Mouse (Mus musculus) embryonic facial prominence, embryonic 12.5 days (tissue): ENCODE data around the gene Cnn2. TPM values are rescaled to one million over a fixed set of nuclear protein-coding genes. Genes with fewer than 3 reads are reported as not detected.
"Not testable (repeated sequence)": the region's sequence is repeated elsewhere in the genome, so short reads cannot be mapped to it uniquely, and the experiment has no call there.

Source experiments
- ATAC-seq: fragments of 200-750 bp; cut with Nextera tagmentation; 2 replicates; pipeline ENCODE4 v1.8.0; 2017; ENCODE audit not compliant: insufficient number of reproducible peaks, insufficient read depth, low FRiP score, low TSS enrichment
- H3K27ac ChIP-seq: fragments of 300-500 bp; sonication (generic); 2 replicates; pipeline ENCODE4 v1.5.1; 2016; ENCODE audit warnings: mild to moderate bottlenecking
- H3K27me3 ChIP-seq: fragments of 300-500 bp; sonication (generic); 2 replicates; pipeline ENCODE4 v1.6.1; 2016; ENCODE audit warnings: mild to moderate bottlenecking, moderate library complexity
- H3K36me3 ChIP-seq: fragments of 300-500 bp; sonication (generic); 2 replicates; pipeline ENCODE4 v1.6.1; 2016; ENCODE audit warnings: mild to moderate bottlenecking
- H3K4me1 ChIP-seq: fragments of 300-500 bp; sonication (generic); 2 replicates; pipeline ENCODE4 v1.6.1; 2016
- H3K4me2 ChIP-seq: fragments of 300-500 bp; sonication (generic); replicated peaks from 2 replicates; pipeline ENCODE4 v1.6.1; 2016; ENCODE audit warnings: mild to moderate bottlenecking, moderate library complexity
- H3K4me3 ChIP-seq: fragments of 300-500 bp; sonication (generic); 2 replicates; pipeline ENCODE4 v1.5.1; 2016; ENCODE audit warnings: mild to moderate bottlenecking
- H3K9ac ChIP-seq: fragments of 300-500 bp; sonication (generic); 2 replicates; pipeline ENCODE4 v1.6.1; 2016; ENCODE audit warnings: mild to moderate bottlenecking, moderate library complexity
- H3K9me3 ChIP-seq: fragments of 300-500 bp; sonication (generic); 2 replicates; pipeline ENCODE4 v1.6.1; 2016; ENCODE audit warnings: mild to moderate bottlenecking, moderate library complexity
- WGBS: fragments of 180-500 bp; shearing (Covaris S2); methylation state at CpG from one replicate; pipeline ENCODE4 v1.1.7; 2016; 5-methylcytosine and 5-hydroxymethylcytosine counted together
- polyA plus RNA-seq: library from polyadenylated mRNA; unstranded; fragments of >200 nt; fragmentation: Nextera tagmentation; extraction: Ambion mirVana; gene quantifications from 2 replicates; pipeline ENCODE4 v1.2.1, GENCODE M21; 2016

Cnn2 gene
- polyA plus RNA-seq, 1 experiment from 2014 or later = 313 TPM

DNA sequence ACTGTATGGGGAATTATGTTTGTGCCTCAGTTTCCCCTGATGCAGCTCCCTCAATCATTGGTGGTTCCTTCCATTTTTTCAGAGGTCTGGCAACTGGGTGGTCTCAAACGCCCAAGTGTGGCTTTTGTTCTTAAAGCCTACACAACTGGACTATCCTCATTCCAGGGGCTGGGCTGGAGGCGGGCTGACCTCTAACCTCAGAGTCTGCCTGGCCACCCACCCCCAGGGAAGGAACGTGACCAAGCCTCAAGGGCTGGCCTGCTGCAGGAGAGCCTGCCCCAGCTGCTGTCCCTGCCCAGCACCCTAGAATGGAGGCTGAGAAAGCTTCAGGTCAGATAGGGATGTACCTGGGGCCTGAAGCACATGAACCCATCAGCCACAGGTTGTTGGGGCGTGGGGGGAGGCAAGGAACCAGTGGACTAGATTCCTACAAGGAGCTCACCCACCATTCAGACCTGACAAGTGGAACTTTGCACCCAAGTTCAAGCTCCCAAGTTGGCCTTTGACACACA lies 31.7 kb upstream of the Cnn2 start:
- no peaks in the 10 kb centered on the region for H3K9me3 ChIP-seq
- peaks cover 16% of the 10 kb centered on the region for H3K36me3 ChIP-seq
- H3K4me3 ChIP-seq = no peak overlapping the region
- no peak overlapping the region for H3K4me2 ChIP-seq
- WGBS = 19% methylated on average over 4 of the region's 4 CpGs
- H3K27me3 ChIP-seq = no peaks in the 10 kb centered on the region
- H3K4me1 ChIP-seq = peaks cover 16% of the 10 kb centered on the region
- H3K9ac ChIP-seq = no peak overlapping the region
- ATAC-seq = no peak
- H3K27ac ChIP-seq = no peak overlapping the region

DNA sequence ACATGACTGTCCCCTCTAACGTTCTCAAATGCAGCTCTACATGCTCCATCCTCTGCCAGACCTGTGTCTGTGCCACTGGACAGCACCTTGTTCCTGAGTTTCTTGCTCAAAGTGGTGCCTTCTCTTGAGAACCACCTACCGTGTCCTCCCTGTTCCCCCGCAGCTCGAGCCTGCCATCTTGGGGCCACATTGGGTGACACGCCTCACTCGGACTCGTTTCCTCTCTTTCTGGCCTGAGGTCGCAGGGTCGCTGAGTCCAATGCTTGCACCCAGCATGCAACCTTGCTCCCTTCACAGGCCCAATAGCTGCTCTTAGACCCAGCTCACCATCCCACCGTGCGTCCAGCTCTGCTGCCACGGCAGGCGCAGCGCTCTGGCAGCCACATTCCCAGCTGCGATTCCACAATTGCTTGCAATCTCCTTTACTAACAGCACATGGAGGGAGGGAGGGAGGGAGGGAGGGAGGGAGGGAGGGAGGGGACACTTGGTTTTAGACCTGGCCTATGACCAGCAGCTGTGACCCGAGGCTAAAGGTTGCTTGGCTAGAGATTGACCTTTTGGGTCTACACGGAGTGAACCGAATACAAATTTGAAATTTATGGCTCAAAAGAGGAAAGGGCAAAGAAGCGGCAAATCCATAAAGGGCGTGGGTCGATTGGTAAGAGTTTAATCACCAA lies 30.1 kb upstream of the Cnn2 start:
- Histone ChIP-seq H3K27me3 (no peaks in the 10 kb centered on the region), H3K4me3 (no peak overlapping the region), H3K36me3 (peaks cover 20% of the 10 kb centered on the region), H3K9me3 (no peaks in the 10 kb centered on the region), H3K27ac (peak overlapping the region; percentile 57; the same call in 1 of the 2 replicates), H3K4me1 (peaks cover 16% of the 10 kb centered on the region), H3K4me2 (peak overlapping the region; percentile 27; the same call in 1 of the 2 replicates), H3K9ac (no peak overlapping the region)
- no peak for ATAC-seq
- 12% methylated on average over 21 of the region's 21 CpGs for WGBS

GRCm38 (mm10) chr10:79959412-79959811 lies 29.0 kb upstream of the Cnn2 start:
- H3K36me3 ChIP-seq = peaks cover 29% of the 10 kb centered on the region
- H3K27me3 ChIP-seq, H3K27ac ChIP-seq, H3K9ac ChIP-seq, H3K9me3 ChIP-seq: not testable (repeated sequence)
- peak overlapping the region; percentile 93 for H3K4me3 ChIP-seq
- 0 out of 2 replicates have a peak, but pooled peaks have one; percentile 41 for ATAC-seq
- 58% methylated on average over 6 of the region's 10 CpGs for WGBS
- H3K4me1 ChIP-seq = peaks cover 16% of the 10 kb centered on the region
- H3K4me2 ChIP-seq = peak overlapping the region; percentile 80

DNA sequence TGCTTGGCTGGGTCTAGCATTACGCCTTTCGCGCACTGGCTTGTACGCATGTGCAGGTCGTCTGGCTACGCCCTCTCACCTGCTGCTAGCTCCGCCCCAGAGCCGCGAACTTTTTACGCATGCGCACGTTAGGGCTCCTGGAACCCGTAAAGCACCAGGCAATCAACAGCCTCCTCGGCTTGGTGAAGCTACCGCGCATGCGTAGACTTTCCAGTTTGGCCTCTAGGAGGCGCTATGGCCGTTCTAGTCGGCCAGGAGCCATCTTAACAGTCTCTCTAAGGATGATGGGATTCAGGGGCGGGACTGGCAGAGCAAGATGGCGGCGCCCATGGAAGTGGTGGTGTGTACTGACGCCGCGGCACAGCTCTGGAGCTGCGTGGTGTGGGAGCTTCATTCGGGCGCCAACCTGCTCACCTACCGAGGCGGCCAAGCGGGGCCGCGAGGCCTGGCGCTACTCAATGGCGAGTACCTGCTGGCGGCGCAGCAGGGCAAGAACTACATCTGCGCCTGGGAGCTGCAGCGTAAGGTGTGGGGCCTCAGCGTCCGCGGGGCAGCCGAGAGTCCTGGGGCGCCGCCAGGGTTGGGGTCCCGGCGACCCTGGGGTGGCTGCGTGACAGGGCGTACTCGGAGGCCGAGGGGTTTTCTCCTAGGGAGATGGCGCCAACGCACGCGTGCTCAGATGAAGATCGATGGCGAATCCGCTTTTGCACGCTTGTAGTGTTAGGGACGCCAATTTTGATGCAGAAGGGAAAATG lies 28.4 kb upstream of the Cnn2 start, which contains the start of gene Wdr18:
TSS of gene Wdr18 (plus strand) at position 306 of the 755 bp plus-strand sequence.
- Histone ChIP-seq H3K4me2 (peak within 1 kb of the TSS; percentile 80), H3K27me3 (no peaks in the 10 kb centered on the region), H3K27ac (peak within 1 kb of the TSS; percentile 57; the same call in 1 of the 2 replicates), H3K4me1 (peaks cover 16% of the 10 kb centered on the region), H3K9ac (peak within 1 kb of the TSS; percentile 84), H3K36me3 (peaks cover 35% of the 10 kb centered on the region), H3K4me3 (peak within 1 kb of the TSS; percentile 93), H3K9me3 (no peaks in the 10 kb centered on the region)
- ATAC-seq = peak; percentile 92
- WGBS = under 1% methylated on average over 61 of the region's 61 CpGs

DNA sequence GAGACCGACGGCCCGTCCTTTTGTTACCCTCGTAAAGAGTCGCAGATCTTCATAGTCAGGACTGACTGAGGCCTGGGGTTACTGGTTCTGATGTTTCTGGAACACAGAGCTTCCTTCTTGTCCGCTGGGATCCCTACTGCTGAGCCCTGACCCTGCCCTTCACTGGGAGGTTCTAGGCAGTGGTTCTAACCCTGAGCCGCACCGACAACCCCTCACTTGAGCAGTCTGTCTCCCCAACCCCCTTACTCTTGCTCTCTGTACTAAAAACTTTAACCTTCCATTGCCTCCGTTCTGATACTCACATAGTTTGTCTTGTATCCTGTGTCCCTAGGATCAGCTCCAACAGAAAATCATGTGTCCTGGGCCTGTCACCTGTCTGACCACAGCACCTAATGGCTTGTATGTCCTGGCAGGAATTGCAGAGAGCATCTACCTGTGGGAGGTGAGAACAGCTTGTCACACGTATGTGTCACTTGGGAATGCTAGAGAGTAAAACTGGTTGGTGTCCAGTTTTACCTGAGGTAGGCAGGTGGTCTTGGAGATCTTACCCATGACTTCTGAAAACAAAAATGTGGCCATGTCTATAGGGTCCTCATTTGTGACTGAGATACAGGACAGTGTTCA lies 27.6 kb upstream of the Cnn2 start:
- no peak overlapping the region; the same call in 1 of the 2 replicates for H3K27ac ChIP-seq
- H3K36me3 ChIP-seq = peaks cover 42% of the 10 kb centered on the region
- 17% methylated on average over 10 of the region's 10 CpGs for whole genome bisulfite sequencing
- no peaks in the 10 kb centered on the region for H3K27me3 ChIP-seq
- ATAC-seq = no peak
- no peaks in the 10 kb centered on the region for H3K9me3 ChIP-seq
- peaks cover 16% of the 10 kb centered on the region for H3K4me1 ChIP-seq
- H3K4me3 ChIP-seq = peak overlapping the region; percentile 93
- H3K9ac ChIP-seq = peak overlapping the region; percentile 84
- H3K4me2 ChIP-seq = peak overlapping the region; percentile 80

GRCm38 (mm10) chr10:79964727-79965126 lies 23.7 kb upstream of the Cnn2 start:
- Histone ChIP-seq H3K36me3 (peaks cover 70% of the 10 kb centered on the region), H3K4me3 (no peak overlapping the region)

GRCm38 (mm10) chr10:79965325-79965724 lies 23.1 kb upstream of the Cnn2 start:
- Histone ChIP-seq H3K4me1 (peaks cover 10% of the 10 kb centered on the region), H3K4me3 (no peak overlapping the region), H3K27ac (no peak overlapping the region), H3K4me2 (no peak overlapping the region), H3K36me3 (peaks cover 70% of the 10 kb centered on the region), H3K9ac (no peak overlapping the region), H3K27me3 (peaks cover 6% of the 10 kb centered on the region; the same call in 1 of the 2 replicates), H3K9me3 (no peaks in the 10 kb centered on the region)
- WGBS = 92% methylated on average over 5 of the region's 5 CpGs
- ATAC-seq = no peak

More at GRCm38 (mm10) chr10:79964727-79965126, 23.7 kb upstream of the Cnn2 start:
- H3K27ac ChIP-seq = no peak overlapping the region
- H3K9me3 ChIP-seq = no peaks in the 10 kb centered on the region
- H3K4me2 ChIP-seq = no peak overlapping the region
- H3K4me1 ChIP-seq = peaks cover 10% of the 10 kb centered on the region
- WGBS = 93% methylated on average over 7 of the region's 7 CpGs
- ATAC-seq = no peak
- peaks cover 4% of the 10 kb centered on the region; the same call in 1 of the 2 replicates for H3K27me3 ChIP-seq
- H3K9ac ChIP-seq = no peak overlapping the region

GRCm38 (mm10) chr10:79966886-79967400 lies 21.4 kb upstream of the Cnn2 start:
- Histone ChIP-seq H3K9ac (no peak overlapping the region), H3K4me3 (no peak overlapping the region), H3K27me3 (peaks cover 19% of the 10 kb centered on the region; the same call in 1 of the 2 replicates), H3K36me3 (peaks cover 66% of the 10 kb centered on the region), H3K4me2 (no peak overlapping the region), H3K4me1 (peaks cover 7% of the 10 kb centered on the region; the same call in 1 of the 2 replicates), H3K27ac (no peak overlapping the region), H3K9me3 (no peaks in the 10 kb centered on the region)
- ATAC-seq = no peak
- WGBS = 90% methylated on average over 5 of the region's 5 CpGs

GRCm38 (mm10) chr10:79968181-79968580 lies 20.2 kb upstream of the Cnn2 start:
- H3K4me3 ChIP-seq = no peak overlapping the region
- no peak for ATAC-seq
- no peak overlapping the region for H3K9ac ChIP-seq
- peaks cover 54% of the 10 kb centered on the region for H3K36me3 ChIP-seq
- no peaks in the 10 kb centered on the region for H3K9me3 ChIP-seq
- no peak overlapping the region for H3K4me2 ChIP-seq
- WGBS = 94% methylated on average over 1 of the region's 1 CpGs
- H3K27me3 ChIP-seq = peaks cover 19% of the 10 kb centered on the region; the same call in 1 of the 2 replicates
- peaks cover 7% of the 10 kb centered on the region; the same call in 1 of the 2 replicates for H3K4me1 ChIP-seq
- H3K27ac ChIP-seq = no peak overlapping the region

- Histone ChIP-seq H3K27me3 (peaks cover 19% of the 10 kb centered on the region; the same call in 1 of the 2 replicates), H3K9me3 (no peaks in the 10 kb centered on the region), H3K4me1 (peaks cover 7% of the 10 kb centered on the region; the same call in 1 of the 2 replicates), H3K4me3 (no peak overlapping the region), H3K27ac (no peak overlapping the region), H3K4me2 (no peak overlapping the region), H3K36me3 (peaks cover 46% of the 10 kb centered on the region), H3K9ac (no peak overlapping the region; the same call in 1 of the 2 replicates)
- no peak for ATAC-seq
- 12% methylated on average over 3 of the region's 3 CpGs for WGBS
Observed at GRCm38 (mm10) chr10:79969124-79969568, 19.2 kb upstream of the Cnn2 start.
